Mouse (Mus musculus): ENCODE results near the gene Vma21. TPM values are rescaled to one million over a fixed set of nuclear protein-coding genes. Genes with fewer than 3 reads are reported as not detected.

Vma21 gene
- 2.8 TPM for polyA plus RNA-seq (2015; fragmentation: Illumina TruSeq; extraction: RNeasy Lipid Tissue Mini Kit (QIAGEN cat#74804); ENCODE audit: insufficient read depth, low read depth, low replicate concordance)

DNA sequence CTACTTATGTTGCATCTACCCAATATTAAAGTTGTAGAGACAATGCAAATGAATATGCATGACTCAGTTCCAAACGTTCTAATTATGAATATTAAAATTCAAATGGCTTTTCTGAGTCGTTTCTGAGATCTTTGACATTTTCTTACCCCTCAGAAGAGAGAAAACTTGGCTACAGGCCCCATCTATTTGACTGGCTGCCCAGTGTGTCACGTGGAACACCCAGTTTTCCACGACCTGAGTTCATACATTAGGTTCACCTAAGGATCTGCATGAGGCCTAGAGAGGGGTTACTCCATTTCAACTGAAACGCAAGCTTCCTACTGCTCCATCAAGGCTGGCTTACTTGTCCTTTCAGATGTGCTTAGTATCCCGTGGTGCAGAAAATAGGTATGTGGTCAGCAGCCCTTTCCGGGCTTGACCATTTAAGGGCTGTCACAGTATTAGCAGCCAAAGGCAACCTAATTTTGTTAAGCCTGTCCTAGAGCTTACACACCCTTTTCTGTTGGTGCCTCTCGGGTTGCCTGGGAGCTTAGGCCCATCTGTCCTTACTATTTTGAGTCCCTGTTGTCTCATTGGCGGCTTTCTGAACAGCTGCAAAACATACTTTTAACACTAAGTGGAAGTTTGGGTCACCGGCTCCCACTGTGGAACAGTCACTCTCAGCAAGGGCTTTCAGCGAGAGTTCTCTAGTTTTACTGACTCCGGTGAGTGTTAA lies at the start of gene Vma21:
Gene Vma21 (plus strand): TSS at position 294 of the 715 bp plus-strand sequence.

Other genes with a start within 250 kb of the Vma21 start
- not detected for gene Gpr50, start 152.3 kb upstream of the Vma21 start, polyA plus RNA-seq (2015; fragmentation: Illumina TruSeq; extraction: RNeasy Lipid Tissue Mini Kit (QIAGEN cat#74804); ENCODE audit: insufficient read depth, low read depth, low replicate concordance)
- 0.37 TPM for gene Gm1141, start 105.1 kb downstream of the Vma21 start, polyA plus RNA-seq (2015; fragmentation: Illumina TruSeq; extraction: RNeasy Lipid Tissue Mini Kit (QIAGEN cat#74804); ENCODE audit: insufficient read depth, low read depth, low replicate concordance)
- gene Prrg3, start 146.7 kb downstream of the Vma21 start, polyA plus RNA-seq (2015; fragmentation: Illumina TruSeq; extraction: RNeasy Lipid Tissue Mini Kit (QIAGEN cat#74804); ENCODE audit: insufficient read depth, low read depth, low replicate concordance) = 2.2 TPM
- not detected for gene Fate1, start 157.1 kb downstream of the Vma21 start, polyA plus RNA-seq (2015; fragmentation: Illumina TruSeq; extraction: RNeasy Lipid Tissue Mini Kit (QIAGEN cat#74804); ENCODE audit: insufficient read depth, low read depth, low replicate concordance)
- not detected for gene Cnga2, start 175.9 kb downstream of the Vma21 start, polyA plus RNA-seq (2015; fragmentation: Illumina TruSeq; extraction: RNeasy Lipid Tissue Mini Kit (QIAGEN cat#74804); ENCODE audit: insufficient read depth, low read depth, low replicate concordance)

Measured in pancreas, adult 10 weeks (tissue).